Mouse (Mus musculus) embryo, embryonic 9.5 days (tissue): ENCODE measurements around the gene Slpi.

ENCODE experiments used
- DNase-seq: peaks from one replicate; pipeline ENCODE4 v3.0.0-alpha.2; 2017; ENCODE audit errors: extremely low spot score

Gene Slpi

GRCm38 (mm10) chr2:164421306-164421705 lies 32.4 kb upstream of the Slpi start:
- DNase-seq: no peak

- no peak for DNase-seq
Measured at GRCm38 (mm10) chr2:164419489-164419888, 30.6 kb upstream of the Slpi start.

- no peak for DNase-seq
Measured at GRCm38 (mm10) chr2:164418308-164418875, 29.5 kb upstream of the Slpi start.

GRCm38 (mm10) chr2:164417198-164417597 lies 28.3 kb upstream of the Slpi start:
- no peak for DNase-seq

GRCm38 (mm10) chr2:164414581-164414980 lies 25.7 kb upstream of the Slpi start:
- DNase-seq: no peak

- DNase-seq: no peak
Measured at GRCm38 (mm10) chr2:164414167-164414566, 25.3 kb upstream of the Slpi start.

GRCm38 (mm10) chr2:164407708-164408107 lies 18.8 kb upstream of the Slpi start:
- DNase-seq: peak; percentile 73

- no peak for DNase-seq
Measured at GRCm38 (mm10) chr2:164405519-164405918, 16.6 kb upstream of the Slpi start.

GRCm38 (mm10) chr2:164405060-164405459 lies 16.2 kb upstream of the Slpi start, which contains the start of gene Matn4:
Gene Matn4 (minus strand): TSS chr2:164405160.
- no peak for DNase-seq

- peak; percentile 58 for DNase-seq
Measured at GRCm38 (mm10) chr2:164404082-164404990, 15.4 kb upstream of the Slpi start.

- no peak for DNase-seq
Measured at GRCm38 (mm10) chr2:164403396-164404081, 14.6 kb upstream of the Slpi start.

- DNase-seq: peak; percentile 72
Measured at GRCm38 (mm10) chr2:164402906-164403305, 14.0 kb upstream of the Slpi start, which contains the start of gene Rbpjl. Gene Rbpjl (plus strand): TSS chr2:164403141.

GRCm38 (mm10) chr2:164396911-164397310 lies 8.0 kb upstream of the Slpi start:
- DNase-seq: no peak

GRCm38 (mm10) chr2:164396076-164396475 lies 7.2 kb upstream of the Slpi start:
- no peak for DNase-seq

- no peak for DNase-seq
Measured at GRCm38 (mm10) chr2:164393126-164393525, 4.2 kb upstream of the Slpi start.

- DNase-seq: peak; percentile 88
Measured at GRCm38 (mm10) chr2:164389499-164389898, 604 bp upstream of the Slpi start.

- DNase-seq: no peak
Measured at GRCm38 (mm10) chr2:164386953-164387352, 1.9 kb downstream of the Slpi start.

GRCm38 (mm10) chr2:164385927-164386763 lies 2.8 kb downstream of the Slpi start:
- peak; percentile 48 for DNase-seq

- no peak for DNase-seq
Measured at GRCm38 (mm10) chr2:164383656-164384399, 5.1 kb downstream of the Slpi start.

- no peak for DNase-seq
Measured at GRCm38 (mm10) chr2:164382971-164383370, 5.9 kb downstream of the Slpi start.

GRCm38 (mm10) chr2:164381726-164382125 lies 7.2 kb downstream of the Slpi start:
- no peak for DNase-seq
